8 mouse cellular contexts compared by ENCODE assay signal in genomic region chr7:143748041-143748868, GRCm38 (mm10). TPM values are rescaled to one million over a fixed set of nuclear protein-coding genes. Genes with fewer than 3 reads are reported as not detected.
DNase-seq lines count a peak whose midpoint lies in the region; ATAC-seq and TF ChIP-seq lines count a peak whose summit lies in the region.

No protein-coding gene starts in this region.

- intact Hi-C loops in gastrocnemius, postnatal 14 days (cut with DNase I; ENCODE audit: low total_unique reads): loop anchor here (2.0 to 5.0 kb wide), 2 partner anchors 41 to 161 kb away; no protein-coding TSS in a partner anchor

- peaks cover 16% of the 10 kb centered on the region for H3K27me3 ChIP-seq in midbrain, embryonic 10.5 days (ENCODE audit: low read depth, poor library complexity, severe bottlenecking)

- H3K4me3 ChIP-seq in cortical plate, adult 2 months (ENCODE audit: insufficient read depth, low read length): no peak overlapping the region
- H3K4me3 ChIP-seq in midbrain, embryonic 10.5 days: peak overlapping the region; percentile 39

- WGBS in midbrain, embryonic 10.5 days: 5% methylated on average over 16 of the region's 16 CpGs

- DNase-seq in ZHBTc4 (ENCODE audit: low read depth, low spot score): peak; percentile 89
- DNase-seq in gastrocnemius, postnatal 14 days: peak; percentile 84
- peak; percentile 64 to 92 for DNase-seq in left cerebral cortex, adult 9 months (ENCODE audit: low spot score in 2 of 2)
- peak; percentile 90 for DNase-seq in midbrain, embryonic 10.5 days (ENCODE audit: low spot score)
- peak; percentile 93 for DNase-seq in right cerebral cortex, postnatal 4 days
- DNase-seq in yolk sac, embryonic 10.5 days (ENCODE audit: low spot score): peak; percentile 66

- H3K36me3 ChIP-seq in midbrain, embryonic 10.5 days: no peaks in the 10 kb centered on the region

- no peaks in the 10 kb centered on the region for H3K9me3 ChIP-seq in midbrain, embryonic 10.5 days (replicated peaks)

- H3K27ac ChIP-seq in cortical plate, adult 2 months (ENCODE audit: insufficient read depth, low read length): no peak overlapping the region
- peak overlapping the region; percentile 75 for H3K27ac ChIP-seq in midbrain, embryonic 10.5 days (replicated peaks)

- no peak for TF ChIP-seq POLR2A in cortical plate, adult 2 months (IDR thresholded peaks at IDR 0.05; ENCODE audit: extremely low read depth, insufficient read depth, low read length)

- H3K4me1 ChIP-seq in cortical plate, adult 2 months (ENCODE audit: control insufficient read depth, insufficient read depth, low read length): no peaks in the 10 kb centered on the region
- peaks cover 13% of the 10 kb centered on the region for H3K4me1 ChIP-seq in midbrain, embryonic 10.5 days

- TF ChIP-seq CTCF in cortical plate, adult 2 months (IDR thresholded peaks at IDR 0.05; ENCODE audit: extremely low read depth, insufficient read depth, low read length): peak; percentile 94

- ATAC-seq in inflammation-experienced regulatory T-cells, adult 6 months: peak; percentile 84

RNA-seq across cellular contexts. Expression of gene Osbpl5, which starts 8.5 kb away (rescaled TPM):
- 37.4 and 39.1 TPM in 2 replicates for polyA plus RNA-seq in cortical plate, adult 2 months (2012; rRNA removed)
- total RNA-seq in gastrocnemius, postnatal 14 days (2021): 10 to 100 TPM; 27.8 to 29.4 TPM
- 10 to 100 TPM; 19.0 to 34.0 (median 31.8) TPM for polyA plus RNA-seq in inflammation-experienced regulatory T-cells, adult 6 months (2017; shearing (Covaris generic))
- 11.1 and 16.3 TPM in 2 replicates for polyA plus RNA-seq in midbrain, embryonic 10.5 days (2016; fragmentation: Nextera tagmentation; extraction: Ambion mirVana)

RNA-seq across cellular contexts. Expression of gene Mrgprg, which starts 18.5 kb away (rescaled TPM):
- not detected in 2 replicates for polyA plus RNA-seq in cortical plate, adult 2 months (2012; rRNA removed)
- not detected for total RNA-seq in gastrocnemius, postnatal 14 days (2021)
- not detected for polyA plus RNA-seq in inflammation-experienced regulatory T-cells, adult 6 months (2017; shearing (Covaris generic))
- not detected in 2 replicates for polyA plus RNA-seq in midbrain, embryonic 10.5 days (2016; fragmentation: Nextera tagmentation; extraction: Ambion mirVana)

RNA-seq across cellular contexts. Expression of gene Mrgpre, which starts 36.0 kb away (rescaled TPM):
- polyA plus RNA-seq in cortical plate, adult 2 months (2012; rRNA removed): 5.3 and 5.7 TPM in 2 replicates
- total RNA-seq in gastrocnemius, postnatal 14 days (2021): 1 to 10 TPM; 1.0 to 1.1 TPM
- polyA plus RNA-seq in inflammation-experienced regulatory T-cells, adult 6 months (2017; shearing (Covaris generic)): 1 to 10 TPM; 3.9 to 6.4 (median 4.2) TPM
- polyA plus RNA-seq in midbrain, embryonic 10.5 days (2016; fragmentation: Nextera tagmentation; extraction: Ambion mirVana): 1.8 and 3.3 TPM in 2 replicates
